Mouse (Mus musculus) MEL-GATA-1-ER (cell line): ENCODE data around the gene Iqgap2.

Experiments used
- DNase-seq: peaks from one replicate; pipeline ENCODE4 v3.0.0-alpha.2; 2012; ENCODE audit warnings: low read depth; ENCODE audit errors: extremely low read depth

The Iqgap2 gene

GRCm38 (mm10) chr13:95657171-95657570 is 234.6 kb downstream of the Iqgap2 start:
- DNase-seq, result peak; percentile 98

- no peak for DNase-seq
These were observed 236.4 kb downstream of the Iqgap2 start for GRCm38 (mm10) chr13:95655284-95655683.

GRCm38 (mm10) chr13:95653696-95654095 is 238.0 kb downstream of the Iqgap2 start:
- DNase-seq, result peak; percentile 43

- DNase-seq, result no peak
These were observed 239.7 kb downstream of the Iqgap2 start for GRCm38 (mm10) chr13:95651870-95652668.

- DNase-seq, result no peak
These were observed 241.8 kb downstream of the Iqgap2 start for GRCm38 (mm10) chr13:95649941-95650340.

GRCm38 (mm10) chr13:95647248-95647647 is 244.5 kb downstream of the Iqgap2 start:
- no peak for DNase-seq

GRCm38 (mm10) chr13:95646687-95647111 is 245.0 kb downstream of the Iqgap2 start:
- no peak for DNase-seq

- no peak for DNase-seq
These were observed 248.0 kb downstream of the Iqgap2 start for GRCm38 (mm10) chr13:95643740-95644139.

- DNase-seq, result no peak
These were observed 250.4 kb downstream of the Iqgap2 start for GRCm38 (mm10) chr13:95641061-95641986.

- no peak for DNase-seq
These were observed 251.3 kb downstream of the Iqgap2 start for GRCm38 (mm10) chr13:95640408-95640807.

- DNase-seq, result no peak
These were observed 252.2 kb downstream of the Iqgap2 start for GRCm38 (mm10) chr13:95639336-95640116.

- no peak for DNase-seq
These were observed 252.8 kb downstream of the Iqgap2 start for GRCm38 (mm10) chr13:95638894-95639293.

GRCm38 (mm10) chr13:95637737-95638136 is 254.0 kb downstream of the Iqgap2 start:
- DNase-seq, result no peak

GRCm38 (mm10) chr13:95635301-95635700 is 256.4 kb downstream of the Iqgap2 start:
- DNase-seq, result no peak

GRCm38 (mm10) chr13:95634451-95634850 is 257.3 kb downstream of the Iqgap2 start:
- peak; percentile 79 for DNase-seq

- DNase-seq, result no peak
These were observed 258.3 kb downstream of the Iqgap2 start for GRCm38 (mm10) chr13:95633384-95633783.

- DNase-seq, result no peak
These were observed 259.6 kb downstream of the Iqgap2 start for GRCm38 (mm10) chr13:95632144-95632543.

- no peak for DNase-seq
These were observed 261.0 kb downstream of the Iqgap2 start for GRCm38 (mm10) chr13:95630747-95631146.

- DNase-seq, result no peak
These were observed 262.0 kb downstream of the Iqgap2 start for GRCm38 (mm10) chr13:95629751-95630150.

GRCm38 (mm10) chr13:95626696-95627095 is 265.0 kb downstream of the Iqgap2 start:
- no peak for DNase-seq

GRCm38 (mm10) chr13:95623042-95623441 is 268.7 kb downstream of the Iqgap2 start:
- DNase-seq, result no peak
